Mouse (Mus musculus) thymus, adult 2 months (tissue): ENCODE data around the gene Fhad1. TPM values are rescaled to one million over a fixed set of nuclear protein-coding genes. Genes with fewer than 3 reads are reported as not detected.

Experiments used
- DNase-seq: peaks from one replicate; pipeline ENCODE4 v3.0.0; 2021
- H3K27ac ChIP-seq: fragments of 200-500 bp; 2 replicates; pipeline ENCODE4 v1.5.1; 2012; ENCODE audit warnings: low read length, control low read depth; ENCODE audit not compliant: control insufficient read depth, insufficient read depth
- H3K27me3 ChIP-seq: fragments of 200-500 bp; 2 replicates; pipeline ENCODE4 v1.6.1; 2012; ENCODE audit warnings: mild to moderate bottlenecking, low read length, moderate library complexity, mixed read lengths; ENCODE audit not compliant: control insufficient read depth, insufficient read depth
- H3K36me3 ChIP-seq: fragments of 200-500 bp; 2 replicates; pipeline ENCODE4 v1.6.1; 2012; ENCODE audit warnings: mild to moderate bottlenecking, low read length, moderate library complexity; ENCODE audit not compliant: control insufficient read depth, insufficient read depth
- H3K4me1 ChIP-seq: fragments of 200-500 bp; replicated peaks from 2 replicates; pipeline ENCODE4 v1.6.1; 2012; ENCODE audit warnings: low read length; ENCODE audit not compliant: control insufficient read depth, insufficient read depth
- H3K4me3 ChIP-seq: fragments of 200-500 bp; 2 replicates; pipeline ENCODE4 v1.5.1; 2012; ENCODE audit warnings: mild to moderate bottlenecking, low read length, control low read depth, moderate library complexity; ENCODE audit not compliant: control insufficient read depth, insufficient read depth
- CTCF ChIP-seq: fragments of 200-500 bp; IDR thresholded peaks from 2 replicates; pipeline ENCODE4 v1.5.1; 2012; ENCODE audit warnings: mild to moderate bottlenecking, control low read depth, low read length, moderate library complexity, borderline replicate concordance; ENCODE audit not compliant: control insufficient read depth, poor library complexity, insufficient read depth; ENCODE audit errors: extremely low read depth
- POLR2A ChIP-seq: fragments of 200-500 bp; IDR thresholded peaks from 2 replicates; pipeline ENCODE4 v1.6.1; 2012; ENCODE audit warnings: mild to moderate bottlenecking, low read length, control low read depth, moderate library complexity; ENCODE audit not compliant: control insufficient read depth, poor library complexity, insufficient read depth; ENCODE audit errors: extremely low read depth
- WGBS: fragments of 180-500 bp; shearing (Covaris S2); methylation state at CpG from one replicate; pipeline ENCODE4 v1.1.7; 2018; 5-methylcytosine and 5-hydroxymethylcytosine counted together
- polyA plus RNA-seq: library from polyadenylated mRNA; depleted of rRNA; stranded (reverse); fragments of >200 nt; gene quantifications from 2 replicates; pipeline ENCODE4 v1.2.3, GENCODE M21; 2012

Gene Fhad1
- polyA plus RNA-seq, 1 experiment: 1.1 TPM

DNA sequence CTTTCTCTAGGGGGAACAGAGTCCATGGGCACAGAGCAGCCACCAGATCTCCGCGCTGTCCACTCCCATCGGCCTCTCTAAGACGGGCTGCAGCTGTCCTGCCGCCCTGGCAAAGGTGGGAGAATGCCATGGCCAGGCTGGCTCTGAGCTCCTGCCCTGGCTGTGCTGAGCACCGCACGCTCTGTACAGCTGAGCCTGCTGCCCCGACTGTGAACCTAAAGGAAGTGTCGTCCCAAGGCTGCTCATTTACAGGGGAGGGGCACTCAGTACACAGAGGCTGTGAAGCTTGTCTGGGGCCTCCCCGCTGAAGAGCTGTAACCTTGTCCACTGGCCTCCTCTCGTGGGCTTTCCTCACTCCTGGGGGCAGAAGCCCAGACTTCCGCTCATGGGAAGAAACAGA lies 29.6 kb upstream of the Fhad1 start:
- Histone ChIP-seq H3K4me3 (no peak overlapping the region), H3K36me3 (no peaks in the 10 kb centered on the region), H3K4me1 (no peaks in the 10 kb centered on the region), H3K27ac (no peak overlapping the region), H3K27me3 (no peaks in the 10 kb centered on the region)
- TF ChIP-seq CTCF (no peak), POLR2A (no peak)
- WGBS: 89% methylated on average over 12 of the region's 12 CpGs
- no peak for DNase-seq

DNA sequence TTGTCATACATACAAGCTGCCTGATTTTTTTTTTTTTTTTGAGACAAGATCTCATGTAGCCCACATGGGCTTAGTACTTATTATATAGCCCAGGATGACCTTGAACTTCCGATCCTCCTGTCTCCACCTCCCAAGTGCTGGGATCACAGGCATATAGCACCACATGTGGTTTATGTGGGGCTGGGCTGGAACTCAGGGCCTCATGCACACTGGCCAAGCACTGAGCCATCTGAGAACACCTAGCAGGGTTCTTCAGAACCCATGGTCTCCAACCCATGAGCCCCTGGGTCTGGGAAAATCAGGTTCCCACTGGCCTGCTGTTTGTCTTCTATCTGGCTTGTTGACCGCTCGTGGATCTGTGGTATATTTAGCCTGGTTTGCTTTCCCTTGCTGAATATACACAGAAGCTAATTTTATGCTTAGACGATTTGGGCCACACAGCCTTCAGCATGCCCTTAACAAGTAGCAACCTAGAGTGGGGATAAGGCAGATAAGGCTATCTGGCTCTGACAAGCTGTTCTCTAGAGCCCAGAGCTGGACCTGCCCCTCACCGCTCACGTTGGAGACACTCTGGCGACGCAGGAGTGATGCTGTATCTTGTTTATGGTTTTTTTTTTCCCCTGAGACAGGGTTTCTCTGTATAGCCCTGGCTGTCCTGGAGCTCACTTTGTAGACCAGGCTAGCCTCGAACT lies 24.9 kb upstream of the Fhad1 start:
- Histone ChIP-seq H3K36me3 (no peaks in the 10 kb centered on the region), H3K4me1 (no peaks in the 10 kb centered on the region), H3K4me3 (no peak overlapping the region), H3K27ac (no peak overlapping the region), H3K27me3 (no peaks in the 10 kb centered on the region)
- TF ChIP-seq POLR2A (no peak), CTCF (no peak)
- no peak for DNase-seq
- WGBS: 96% methylated on average over 9 of the region's 9 CpGs

DNA sequence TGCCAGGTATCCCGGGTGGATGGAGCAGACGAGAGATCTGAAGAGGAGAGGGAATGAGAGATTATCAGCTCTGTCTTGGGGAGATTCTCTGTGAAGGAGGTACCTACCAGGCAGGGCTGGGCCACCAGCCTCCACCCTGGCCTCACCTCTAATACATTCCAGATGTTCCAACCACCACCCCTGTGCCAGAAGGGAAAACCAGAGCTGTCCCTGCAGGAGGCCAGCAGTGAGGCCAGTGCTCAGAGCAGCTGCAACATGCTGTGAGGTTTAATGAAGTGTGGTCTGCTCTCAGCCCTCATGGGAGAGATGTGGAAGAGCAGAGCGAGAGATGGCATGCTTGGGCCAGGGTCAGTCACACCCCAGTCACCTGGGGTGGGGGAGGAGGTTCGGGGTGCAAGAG lies 23.0 kb upstream of the Fhad1 start:
- 85% methylated on average over 4 of the region's 4 CpGs for WGBS
- no peaks in the 10 kb centered on the region for H3K27me3 ChIP-seq
- H3K4me1 ChIP-seq: no peaks in the 10 kb centered on the region
- H3K36me3 ChIP-seq: no peaks in the 10 kb centered on the region
- TF ChIP-seq POLR2A (no peak), CTCF (no peak)
- DNase-seq: no peak
- H3K27ac ChIP-seq: no peak overlapping the region
- no peak overlapping the region for H3K4me3 ChIP-seq

DNA sequence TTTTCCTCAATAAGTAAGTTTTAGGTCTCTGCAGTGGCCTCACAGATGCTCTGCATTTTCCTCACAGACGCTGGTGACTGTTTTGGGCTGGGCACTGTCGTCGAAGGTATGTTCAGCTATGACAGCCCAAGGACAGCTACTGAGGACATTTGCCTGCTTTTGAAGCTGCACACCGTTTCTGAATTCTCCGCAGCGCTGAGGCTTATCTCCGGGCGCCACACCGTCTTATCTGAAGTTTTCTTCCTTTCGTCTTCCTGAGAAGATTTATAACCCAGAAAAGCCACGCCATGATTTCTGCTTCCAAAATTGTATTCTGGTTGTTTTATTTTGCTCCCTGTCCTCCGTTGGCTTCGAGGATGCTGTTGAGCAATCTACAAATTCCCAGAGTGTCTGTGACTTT lies 13.7 kb upstream of the Fhad1 start:
- 25% methylated on average over 13 of the region's 13 CpGs for WGBS
- TF ChIP-seq POLR2A (no peak), CTCF (no peak)
- Histone ChIP-seq H3K4me3 (no peak overlapping the region), H3K4me1 (no peaks in the 10 kb centered on the region), H3K27ac (no peak overlapping the region), H3K27me3 (no peaks in the 10 kb centered on the region), H3K36me3 (no peaks in the 10 kb centered on the region)
- DNase-seq: no peak

DNA sequence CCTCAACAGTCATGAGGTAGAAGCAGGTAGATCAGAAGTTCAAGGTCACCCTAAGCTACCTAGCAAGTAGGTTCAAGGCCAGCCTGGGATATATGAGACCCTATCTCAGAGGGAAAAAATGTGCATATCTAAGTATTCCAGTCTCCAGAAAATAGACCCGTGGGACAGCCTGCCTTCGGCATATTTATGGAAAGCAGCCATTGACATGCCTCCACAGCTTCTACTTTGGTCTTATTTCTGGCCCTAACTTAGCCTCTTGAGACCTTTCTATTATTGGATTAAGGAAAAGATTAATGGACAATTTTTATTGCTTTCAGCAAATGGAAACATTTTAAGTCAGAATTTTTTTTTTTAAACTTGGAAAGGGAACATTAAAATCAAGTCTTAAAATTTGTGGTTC lies 12.1 kb upstream of the Fhad1 start:
- no peaks in the 10 kb centered on the region for H3K36me3 ChIP-seq
- WGBS: 87% methylated on average over 2 of the region's 2 CpGs
- H3K4me1 ChIP-seq: no peaks in the 10 kb centered on the region
- no peaks in the 10 kb centered on the region for H3K27me3 ChIP-seq
- no peak overlapping the region for H3K27ac ChIP-seq
- DNase-seq: no peak
- H3K4me3 ChIP-seq: no peak overlapping the region
- TF ChIP-seq CTCF (no peak), POLR2A (no peak)

DNA sequence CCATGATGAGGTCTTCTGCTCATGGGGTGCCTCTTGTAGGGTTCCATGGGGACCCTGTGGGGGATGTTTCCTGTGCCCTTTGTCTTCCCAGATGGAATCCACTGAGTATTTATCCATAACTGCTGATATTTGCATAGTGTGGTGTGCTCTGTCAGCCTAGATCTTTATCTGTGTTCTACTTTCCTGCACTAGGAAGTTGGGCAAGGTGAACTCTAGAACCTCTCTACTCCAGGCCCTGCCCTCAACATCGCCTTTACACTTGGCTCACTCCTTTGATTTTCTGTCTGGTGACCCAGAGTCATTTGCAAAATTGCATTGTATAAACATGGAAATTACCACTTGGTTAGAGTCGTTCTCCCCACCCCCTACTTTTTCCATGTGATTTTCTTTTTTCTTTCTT lies 9.7 kb upstream of the Fhad1 start:
- Histone ChIP-seq H3K27me3 (no peaks in the 10 kb centered on the region), H3K36me3 (no peaks in the 10 kb centered on the region), H3K4me3 (no peak overlapping the region), H3K4me1 (no peaks in the 10 kb centered on the region), H3K27ac (no peak overlapping the region)
- no peak for TF ChIP-seq POLR2A
- no peak for TF ChIP-seq CTCF
- no peak for DNase-seq
- 90% methylated on average over 2 of the region's 2 CpGs for WGBS

DNA sequence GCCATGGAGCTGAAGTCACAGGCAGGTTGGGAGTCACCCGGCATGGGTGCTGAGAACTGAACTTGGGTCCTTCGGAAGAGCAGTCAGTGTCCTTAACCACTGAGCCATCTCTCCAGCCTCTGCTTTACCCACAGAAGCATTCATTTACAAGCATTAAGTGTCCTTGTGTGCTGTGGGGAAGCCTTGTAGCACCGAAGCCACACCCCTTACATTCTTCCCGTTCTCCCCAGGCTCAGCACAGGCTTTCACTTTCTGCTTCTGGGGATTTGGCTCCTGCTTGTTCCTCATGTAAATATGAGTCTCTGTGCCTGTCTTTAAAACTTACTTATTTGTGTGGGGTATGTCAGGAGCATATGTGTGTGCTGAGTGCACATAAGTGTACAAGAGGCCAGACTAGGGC lies 8.3 kb upstream of the Fhad1 start:
- no peaks in the 10 kb centered on the region for H3K27me3 ChIP-seq
- no peaks in the 10 kb centered on the region for H3K4me1 ChIP-seq
- TF ChIP-seq CTCF: no peak
- no peak for TF ChIP-seq POLR2A
- no peaks in the 10 kb centered on the region for H3K36me3 ChIP-seq
- WGBS: 59% methylated on average over 4 of the region's 4 CpGs
- H3K4me3 ChIP-seq: no peak overlapping the region
- H3K27ac ChIP-seq: no peak overlapping the region
- DNase-seq: no peak
